Mouse (Mus musculus) forebrain, embryonic 10.5 days (tissue): ENCODE measurements around the gene Gm20822. TPM values are rescaled to one million over a fixed set of nuclear protein-coding genes. Genes with fewer than 3 reads are reported as not detected.
"Not testable (repeated sequence)": the region's sequence is repeated elsewhere in the genome, so short reads cannot be mapped to it uniquely, and the experiment has no call there.

Experiments used
- DNase-seq: peaks from one replicate; pipeline ENCODE4 v3.0.0-alpha.2; 2017; ENCODE audit warnings: low spot score; ENCODE audit errors: extremely low spot score
- H3K27ac ChIP-seq: fragments of 300-500 bp; sonication (generic); 2 replicates; pipeline ENCODE4 v1.5.1; 2016; ENCODE audit warnings: mild to moderate bottlenecking
- H3K27me3 ChIP-seq: fragments of 300-500 bp; sonication (generic); 2 replicates; pipeline ENCODE4 v1.6.1; 2016; ENCODE audit warnings: mild to moderate bottlenecking; ENCODE audit not compliant: poor library complexity, severe bottlenecking
- H3K36me3 ChIP-seq: fragments of 300-500 bp; sonication (generic); replicated peaks from 2 replicates; pipeline ENCODE4 v1.6.1; 2016; ENCODE audit warnings: mild to moderate bottlenecking, moderate library complexity
- H3K4me1 ChIP-seq: fragments of 300-500 bp; sonication (generic); 2 replicates; pipeline ENCODE4 v1.6.1; 2016
- H3K4me3 ChIP-seq: fragments of 300-500 bp; sonication (generic); 2 replicates; pipeline ENCODE4 v1.5.1; 2016; ENCODE audit warnings: mild to moderate bottlenecking, moderate library complexity
- H3K9me3 ChIP-seq: fragments of 300-500 bp; sonication (generic); 2 replicates; pipeline ENCODE4 v1.6.1; 2016; ENCODE audit warnings: mild to moderate bottlenecking, moderate library complexity
- WGBS: fragments of 180-500 bp; shearing (Covaris S2); methylation state at CpG from one replicate; pipeline ENCODE4 v1.1.7; 2016; 5-methylcytosine and 5-hydroxymethylcytosine counted together
- polyA plus RNA-seq: library from polyadenylated mRNA; unstranded; fragments of >200 nt; fragmentation: Nextera tagmentation; extraction: Ambion mirVana; gene quantifications from 2 replicates; pipeline ENCODE4 v1.2.1, GENCODE M21; 2016

The Gm20822 gene
- not detected in 2 replicates for polyA plus RNA-seq

- H3K4me1 ChIP-seq, H3K9me3 ChIP-seq, H3K27me3 ChIP-seq, H3K27ac ChIP-seq, DNase-seq, H3K36me3 ChIP-seq, H3K4me3 ChIP-seq: not testable (repeated sequence)
- no CpG with 5 or more reads among the region's 3 CpGs for WGBS
Observed at GRCm38 (mm10) chrY:15884671-15885070, at the start of gene Gm20822. Gene Gm20822 (minus strand): TSS chrY:15884771.
